Mouse (Mus musculus): ENCODE measurements at regions not wholly inside any gene's neighbourhood (a gene's known extent, or its start where the extent isn't known, plus 50 kb on each side); places are given as distances from the start of the nearest gene placed in this dataset.

- TF ChIP-seq POLR2A (IDR thresholded peaks at IDR 0.05; ENCODE audit: control insufficient read depth, low read depth, low read length) (no peak), CTCF (IDR thresholded peaks at IDR 0.05; ENCODE audit: control insufficient read depth, insufficient read depth, insufficient replicate concordance, low read depth, low read length) (no peak)
Measured at GRCm38 (mm10) chr6:7181711-7182110, 225.9 kb downstream of the Sdhaf3 start.

Measured in testis, adult 2 months (tissue).